Comparison of ENCODE assay signal across 10 mouse cellular contexts in genomic region chr10:87494596-87494995, GRCm38 (mm10). TPM values are rescaled to one million over a fixed set of nuclear protein-coding genes. Genes with fewer than 3 reads are reported as not detected.
A peak's percentile ranks its signal among the peaks of the same experiment; 100 is the strongest.
DNase-seq lines count a peak whose midpoint lies in the region; ATAC-seq and TF ChIP-seq lines count a peak whose summit lies in the region.
"Had no signal": no experiment of that assay in that cellular context is flagged by ENCODE, and none has a peak within 500 bp of the region (broad histone marks: within the 10 kb centered on the region; RNA-seq: fewer than 3 reads in every experiment).

No protein-coding gene starts in this region.

- H3K9ac ChIP-seq in hindbrain, postnatal 0 days (replicated peaks; ENCODE audit: low read length), result no peak overlapping the region
- H3K9ac ChIP-seq in limb, embryonic 15.5 days, result no peak overlapping the region

- peak; percentile 33 for DNase-seq in layer of hippocampus, adult 11-12 months (ENCODE audit: low spot score)
- no peak for DNase-seq in layer of hippocampus, adult 9-10 months (ENCODE audit: low spot score)
- DNase-seq in cerebellum, postnatal 10 days, result peak; percentile 60 to 77
- DNase-seq in gastrocnemius, postnatal 14 days, result peak; percentile 38
- DNase-seq in hindbrain, postnatal 0 days (ENCODE audit: low spot score), result peak; percentile 79
- peak; percentile 62 for DNase-seq in right cerebral cortex, postnatal 25 days

- peak overlapping the region; percentile 93 for H3K4me2 ChIP-seq in hindbrain, postnatal 0 days (ENCODE audit: low read depth, low read length)
- H3K4me2 ChIP-seq in limb, embryonic 15.5 days, result peak overlapping the region; percentile 99

- H3K4me3 ChIP-seq in hindbrain, postnatal 0 days (ENCODE audit: low read length), result peak overlapping the region; percentile 71
- H3K4me3 ChIP-seq in limb, embryonic 15.5 days, result peak overlapping the region; percentile 55
- H3K4me3 ChIP-seq: erythroblast, embryonic 14.5 days; megakaryocyte, embryonic 14.5 days had no signal

- peak; percentile 81 for ATAC-seq in hindbrain, postnatal 0 days
- 0 out of 2 replicates have a peak, but pooled peaks have one; percentile 52 for ATAC-seq in limb, embryonic 15.5 days (ENCODE audit: insufficient number of reproducible peaks, low FRiP score, low TSS enrichment, low read depth)
- ATAC-seq in erythroid progenitor cell, adult 5-6 weeks (replicated peaks; ENCODE audit: low FRiP score, poor library complexity, severe bottlenecking), result no peak

- intact Hi-C loops in gastrocnemius, postnatal 14 days (cut with DNase I; ENCODE audit: low total_unique reads), result no loop called here

- H3K9me3 ChIP-seq in hindbrain, postnatal 0 days (ENCODE audit: low read length), result no peaks in the 10 kb centered on the region
- no peaks in the 10 kb centered on the region; the same call in 1 of the 2 replicates for H3K9me3 ChIP-seq in limb, embryonic 15.5 days

- no peak overlapping the region for H3K27ac ChIP-seq in hindbrain, postnatal 0 days
- H3K27ac ChIP-seq in limb, embryonic 15.5 days, result no peak overlapping the region

- H3K27me3 ChIP-seq in hindbrain, postnatal 0 days (ENCODE audit: insufficient read depth, low read length), result peaks cover 10% of the 10 kb centered on the region; the same call in 1 of the 2 replicates
- peaks cover 84% of the 10 kb centered on the region for H3K27me3 ChIP-seq in limb, embryonic 15.5 days

- TF ChIP-seq CTCF in hindbrain, postnatal 0 days (IDR thresholded peaks at IDR 0.05; ENCODE audit: low read depth), result no peak

- 4% methylated on average over 18 of the region's 18 CpGs for WGBS in hindbrain, postnatal 0 days
- WGBS in limb, embryonic 15.5 days, result 1% methylated on average over 18 of the region's 18 CpGs

- H3K4me1 ChIP-seq in hindbrain, postnatal 0 days (ENCODE audit: insufficient read depth, low read length), result peaks cover 7% of the 10 kb centered on the region; the same call in 1 of the 2 replicates
- H3K4me1 ChIP-seq in limb, embryonic 15.5 days, result peaks cover 28% of the 10 kb centered on the region

- H3K36me3 ChIP-seq in hindbrain, postnatal 0 days (ENCODE audit: insufficient read depth, low read length), result no peaks in the 10 kb centered on the region
- no peaks in the 10 kb centered on the region for H3K36me3 ChIP-seq in limb, embryonic 15.5 days

RNA-seq across cellular contexts. Expression of gene Ascl1, which starts 1.1 kb away (rescaled TPM):
- not detected for total RNA-seq in gastrocnemius, postnatal 14 days (2021)
- 19.4 and 23.9 TPM in 2 replicates for total RNA-seq in hindbrain, postnatal 0 days (2014; rRNA removed)
- 4.6 and 4.7 TPM in 2 replicates for polyA plus RNA-seq in hindbrain, postnatal 0 days (2015; fragmentation: Nextera tagmentation; extraction: Ambion mirVana)
- polyA plus RNA-seq in limb, embryonic 15.5 days (2015; fragmentation: Nextera tagmentation; extraction: Ambion mirVana), result 0.19 and 0.36 TPM in 2 replicates
- not detected in 2 replicates for total RNA-seq in erythroid progenitor cell, adult 5-6 weeks (2015; ENCODE audit: low replicate concordance)
- not detected in 2 replicates for total RNA-seq in erythroid progenitor cell, adult 5-6 weeks (2017; ENCODE audit: low replicate concordance)
- polyA plus RNA-seq: erythroblast, embryonic 14.5 days had no signal

RNA-seq across cellular contexts. Expression of gene Pah, which starts 27.0 kb away (rescaled TPM):
- not detected for total RNA-seq in gastrocnemius, postnatal 14 days (2021)
- 0.07 and 0.37 TPM in 2 replicates for total RNA-seq in hindbrain, postnatal 0 days (2014; rRNA removed)
- polyA plus RNA-seq in hindbrain, postnatal 0 days (2015; fragmentation: Nextera tagmentation; extraction: Ambion mirVana), result 0.10 TPM in 2 replicates
- polyA plus RNA-seq in limb, embryonic 15.5 days (2015; fragmentation: Nextera tagmentation; extraction: Ambion mirVana), result not detected in 2 replicates
- total RNA-seq in erythroid progenitor cell, adult 5-6 weeks (2015; ENCODE audit: low replicate concordance), result not detected in 2 replicates
- total RNA-seq in erythroid progenitor cell, adult 5-6 weeks (2017; ENCODE audit: low replicate concordance), result not detected in 2 replicates
- polyA plus RNA-seq: erythroblast, embryonic 14.5 days had no signal

Comparison
In these comparisons a context has a peak if more than half of its experiments do, and no peak if none do; other contexts are left out.
1. RNA of gene Ascl1, which starts 1.1 kb away (total RNA-seq): 19.4 to 23.9 TPM in hindbrain, postnatal 0 days; not detected in gastrocnemius, postnatal 14 days and not detected in erythroid progenitor cell, adult 5-6 weeks; every median in the first group is over 10 times any median in the second.